Mouse (Mus musculus): ENCODE data around the gene Gpn1.

Gene Gpn1

GRCm38 (mm10) chr5:31560352-31560751, 65.8 kb downstream of the Gpn1 start:
- DNase-seq, result no peak

GRCm38 (mm10) chr5:31562036-31562666, 67.6 kb downstream of the Gpn1 start:
- DNase-seq, result no peak

All from retina, postnatal 1 day (tissue).